In the genomic region with DNA sequence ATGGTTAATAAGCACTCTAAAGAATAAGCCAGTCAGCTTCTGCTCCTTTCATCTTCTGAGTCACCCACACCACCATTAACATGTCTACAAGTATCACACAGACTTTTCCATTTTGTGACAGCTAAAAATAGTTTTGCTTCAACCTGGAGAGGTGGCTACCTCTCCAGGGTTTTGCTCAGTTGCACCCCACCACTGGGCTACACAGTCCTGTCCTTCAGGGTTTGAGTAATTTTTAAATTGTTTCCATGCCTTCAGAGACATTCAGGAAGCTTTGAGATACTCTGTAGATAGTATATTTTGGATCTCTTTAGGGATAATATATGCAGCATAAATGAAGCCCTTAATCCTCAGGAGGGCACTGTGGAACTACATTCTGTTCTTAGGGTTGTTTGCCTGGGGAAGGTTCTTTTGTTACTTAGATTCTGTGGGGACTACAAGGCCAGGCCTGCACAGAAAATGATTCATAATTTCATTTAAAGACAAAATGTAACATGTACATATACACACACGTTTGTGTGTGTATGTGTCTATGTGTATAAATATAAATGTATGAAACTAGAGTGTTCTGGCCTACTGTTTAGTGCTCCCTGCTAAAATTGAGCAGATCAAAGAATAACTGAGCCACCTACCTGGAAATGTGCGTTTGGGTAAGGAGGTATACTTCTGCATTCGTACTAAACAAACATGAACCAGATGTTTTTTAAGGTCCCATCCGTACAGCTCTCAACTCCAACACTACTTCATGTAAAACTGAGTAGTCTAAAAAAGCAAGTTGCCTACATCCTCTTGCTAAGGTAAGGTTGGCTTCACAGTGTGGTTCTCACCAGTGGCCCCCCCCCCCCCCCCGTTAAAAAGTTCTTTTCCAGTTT, we compare ENCODE assay signal across 15 mouse cellular contexts. TPM values are rescaled to one million over a fixed set of nuclear protein-coding genes. Genes with fewer than 3 reads are reported as not detected.
DNase-seq lines count a peak whose midpoint lies in the region; ATAC-seq and TF ChIP-seq lines count a peak whose summit lies in the region.
"Had no signal": no experiment of that assay in that cellular context is flagged by ENCODE, and none has a peak within 500 bp of the region (broad histone marks: within the 10 kb centered on the region; RNA-seq: fewer than 3 reads in every experiment).

No protein-coding gene starts in this region.

- no peaks in the 10 kb centered on the region for H3K4me1 ChIP-seq in intestine, postnatal 0 days (replicated peaks; ENCODE audit: control insufficient read depth, insufficient read depth, low read length)
- peaks cover 8% of the 10 kb centered on the region for H3K4me1 ChIP-seq in intestine, embryonic 16.5 days (ENCODE audit: control insufficient read depth, insufficient read depth, low read length)
- H3K4me1 ChIP-seq in midbrain, postnatal 0 days (ENCODE audit: insufficient read depth, low read length) = no peaks in the 10 kb centered on the region
- H3K4me1 ChIP-seq in midbrain, embryonic 15.5 days = peaks cover 17% of the 10 kb centered on the region
- H3K4me1 ChIP-seq in stomach, embryonic 16.5 days (ENCODE audit: control insufficient read depth, insufficient read depth, low read length) = peaks cover 6% of the 10 kb centered on the region; the same call in 1 of the 2 replicates

- H3K27me3 ChIP-seq in intestine, postnatal 0 days (replicated peaks; ENCODE audit: control insufficient read depth, insufficient read depth, low read length) = no peaks in the 10 kb centered on the region
- no peaks in the 10 kb centered on the region for H3K27me3 ChIP-seq in intestine, embryonic 16.5 days (replicated peaks; ENCODE audit: control insufficient read depth, insufficient read depth, low read length)
- H3K27me3 ChIP-seq in midbrain, postnatal 0 days (ENCODE audit: insufficient read depth, low read length) = peaks cover 5% of the 10 kb centered on the region; the same call in 1 of the 2 replicates
- H3K27me3 ChIP-seq in midbrain, embryonic 15.5 days (replicated peaks) = peaks cover 9% of the 10 kb centered on the region
- no peaks in the 10 kb centered on the region for H3K27me3 ChIP-seq in stomach, embryonic 16.5 days (ENCODE audit: control insufficient read depth, insufficient read depth, low read length)
- H3K27me3 ChIP-seq: heart, embryonic 12.5 days; stomach, embryonic 15.5 days had no signal

- no peak overlapping the region for H3K27ac ChIP-seq in intestine, postnatal 0 days (ENCODE audit: low read depth, low read length)
- H3K27ac ChIP-seq in intestine, embryonic 16.5 days (ENCODE audit: low read length) = no peak overlapping the region
- H3K27ac ChIP-seq in midbrain, postnatal 0 days (ENCODE audit: low read depth, low read length) = no peak overlapping the region
- no peak overlapping the region for H3K27ac ChIP-seq in midbrain, embryonic 15.5 days
- H3K27ac ChIP-seq in stomach, embryonic 16.5 days (ENCODE audit: low read length) = 0 out of 2 replicates have a peak overlapping the region, but pooled peaks have one; percentile 19
- H3K27ac ChIP-seq: forebrain, embryonic 10.5 days; intestine, embryonic 15.5 days; liver, embryonic 13.5 days; stomach, embryonic 15.5 days had no signal

- 69% methylated on average over 5 of the region's 5 CpGs for WGBS in intestine, postnatal 0 days
- 69% methylated on average over 5 of the region's 5 CpGs for whole genome bisulfite sequencing in intestine, embryonic 16.5 days
- WGBS in midbrain, postnatal 0 days = 69% methylated on average over 5 of the region's 5 CpGs
- 73% methylated on average over 5 of the region's 5 CpGs for WGBS in midbrain, embryonic 15.5 days
- 51% methylated on average over 5 of the region's 5 CpGs for WGBS in stomach, embryonic 16.5 days

- peaks cover 14% of the 10 kb centered on the region; the same call in 1 of the 2 replicates for H3K36me3 ChIP-seq in intestine, postnatal 0 days (ENCODE audit: control insufficient read depth, insufficient read depth)
- no peaks in the 10 kb centered on the region for H3K36me3 ChIP-seq in intestine, embryonic 16.5 days (ENCODE audit: control insufficient read depth, insufficient read depth, low read length)
- H3K36me3 ChIP-seq in midbrain, postnatal 0 days (ENCODE audit: insufficient read depth, low read length) = no peaks in the 10 kb centered on the region
- no peaks in the 10 kb centered on the region for H3K36me3 ChIP-seq in midbrain, embryonic 15.5 days (replicated peaks)
- H3K36me3 ChIP-seq in stomach, embryonic 16.5 days (ENCODE audit: control insufficient read depth, insufficient read depth, low read length) = no peaks in the 10 kb centered on the region
- H3K36me3 ChIP-seq: forebrain, embryonic 10.5 days; heart, embryonic 12.5 days; intestine, embryonic 15.5 days; liver, embryonic 13.5 days; stomach, embryonic 15.5 days had no signal

- peak; percentile 66 for TF ChIP-seq CTCF in intestine, postnatal 0 days (IDR thresholded peaks at IDR 0.05; ENCODE audit: low read depth)
- peak; percentile 78 for TF ChIP-seq CTCF in midbrain, postnatal 0 days (IDR thresholded peaks at IDR 0.05)

- no peak overlapping the region; the same call in 1 of the 2 replicates for H3K9ac ChIP-seq in intestine, postnatal 0 days (ENCODE audit: low read depth, low read length)
- no peak overlapping the region for H3K9ac ChIP-seq in intestine, embryonic 16.5 days (ENCODE audit: low read depth, low read length)
- H3K9ac ChIP-seq in midbrain, postnatal 0 days (replicated peaks; ENCODE audit: low read length, poor library complexity, severe bottlenecking) = no peak overlapping the region
- H3K9ac ChIP-seq in midbrain, embryonic 15.5 days = no peak overlapping the region
- no peak overlapping the region for H3K9ac ChIP-seq in stomach, embryonic 16.5 days (ENCODE audit: low read length)
- H3K9ac ChIP-seq: heart, embryonic 12.5 days; intestine, embryonic 15.5 days; liver, embryonic 13.5 days; stomach, embryonic 15.5 days had no signal

- no peak overlapping the region for H3K4me3 ChIP-seq in intestine, postnatal 0 days (ENCODE audit: low read depth, low read length)
- H3K4me3 ChIP-seq in intestine, embryonic 16.5 days (ENCODE audit: low read length) = no peak overlapping the region
- H3K4me3 ChIP-seq in midbrain, postnatal 0 days (ENCODE audit: low read depth, low read length) = no peak overlapping the region
- no peak overlapping the region for H3K4me3 ChIP-seq in midbrain, embryonic 15.5 days
- no peak overlapping the region for H3K4me3 ChIP-seq in stomach, embryonic 16.5 days (replicated peaks; ENCODE audit: low read length)
- H3K4me3 ChIP-seq: forebrain, embryonic 10.5 days; heart, embryonic 12.5 days; intestine, embryonic 15.5 days; liver, embryonic 13.5 days; stomach, embryonic 15.5 days had no signal

- no peak for ATAC-seq in intestine, postnatal 0 days
- no peak for ATAC-seq in intestine, embryonic 16.5 days
- no peak for ATAC-seq in midbrain, postnatal 0 days (ENCODE audit: low FRiP score)
- ATAC-seq in midbrain, embryonic 15.5 days (replicated peaks) = no peak
- no peak for ATAC-seq in stomach, embryonic 16.5 days (ENCODE audit: insufficient read depth, low FRiP score)
- ATAC-seq: intestine, embryonic 15.5 days had no signal

- no peaks in the 10 kb centered on the region for H3K9me3 ChIP-seq in intestine, postnatal 0 days (ENCODE audit: control insufficient read depth)
- no peaks in the 10 kb centered on the region for H3K9me3 ChIP-seq in intestine, embryonic 16.5 days (ENCODE audit: control insufficient read depth, low read length)
- no peaks in the 10 kb centered on the region for H3K9me3 ChIP-seq in midbrain, postnatal 0 days (ENCODE audit: low read length)
- no peaks in the 10 kb centered on the region for H3K9me3 ChIP-seq in midbrain, embryonic 15.5 days
- H3K9me3 ChIP-seq in stomach, embryonic 16.5 days (replicated peaks; ENCODE audit: control insufficient read depth, low read length) = no peaks in the 10 kb centered on the region
- H3K9me3 ChIP-seq: forebrain, embryonic 10.5 days; heart, embryonic 12.5 days; intestine, embryonic 15.5 days; liver, embryonic 13.5 days; stomach, embryonic 15.5 days had no signal

- peak; percentile 34 to 44 for DNase-seq in cerebellum, postnatal 10 days
- DNase-seq in cerebellum, postnatal 25 days = no peak
- DNase-seq in midbrain, postnatal 0 days (ENCODE audit: low spot score) = peak; percentile 81
- no peak for DNase-seq in right cerebral cortex, postnatal 25 days
- DNase-seq: layer of hippocampus, adult 9-11 months; liver, embryonic 13.5 days; right cerebral cortex, adult 18-20 months had no signal

- H3K4me2 ChIP-seq in intestine, postnatal 0 days (replicated peaks; ENCODE audit: low read depth) = 0 out of 2 replicates have a peak overlapping the region, but pooled peaks have one; percentile 13
- no peak overlapping the region for H3K4me2 ChIP-seq in intestine, embryonic 16.5 days (ENCODE audit: low read depth, low read length)
- no peak overlapping the region for H3K4me2 ChIP-seq in midbrain, postnatal 0 days (ENCODE audit: low read depth, low read length, poor library complexity, severe bottlenecking)
- H3K4me2 ChIP-seq in midbrain, embryonic 15.5 days = no peak overlapping the region
- 0 out of 2 replicates have a peak overlapping the region, but pooled peaks have one; percentile 1 for H3K4me2 ChIP-seq in stomach, embryonic 16.5 days (ENCODE audit: low read depth, low read length)
- H3K4me2 ChIP-seq: heart, embryonic 12.5 days; intestine, embryonic 15.5 days; liver, embryonic 13.5 days; stomach, embryonic 15.5 days had no signal

RNA-seq across cellular contexts. Expression of a gene that starts 5.8 kb away (rescaled TPM):
- polyA plus RNA-seq in intestine, postnatal 0 days (2015; fragmentation: Nextera tagmentation; extraction: Ambion mirVana) = 23.6 and 28.4 TPM in 2 replicates
- polyA plus RNA-seq in intestine, embryonic 16.5 days (2015; fragmentation: Nextera tagmentation; extraction: Ambion mirVana) = 8.5 and 8.6 TPM in 2 replicates
- 8.2 and 12.4 TPM in 2 replicates for total RNA-seq in midbrain, postnatal 0 days (2014; rRNA removed)
- 4.1 and 4.3 TPM in 2 replicates for polyA plus RNA-seq in midbrain, postnatal 0 days (2015; fragmentation: Nextera tagmentation; extraction: Ambion mirVana)
- 2.6 and 3.0 TPM in 2 replicates for polyA plus RNA-seq in midbrain, embryonic 15.5 days (2015; fragmentation: Nextera tagmentation; extraction: Ambion mirVana)
- polyA plus RNA-seq in stomach, embryonic 16.5 days (2015; fragmentation: Nextera tagmentation; extraction: Ambion mirVana) = 29.4 and 33.8 TPM in 2 replicates

Comparison
In these comparisons a context has a peak if more than half of its experiments do, and no peak if none do; other contexts are left out.
1. DNase-seq: peak in cerebellum, postnatal 10 days (2 of 2) and midbrain, postnatal 0 days (single experiment); none in cerebellum, postnatal 25 days (0 of 2) and right cerebral cortex, postnatal 25 days (single experiment).
2. H3K4me2 ChIP-seq: peak in intestine, postnatal 0 days (single experiment) and stomach, embryonic 16.5 days (single experiment); none in intestine, embryonic 16.5 days (single experiment), midbrain, postnatal 0 days (single experiment) and midbrain, embryonic 15.5 days (single experiment).